Mouse (Mus musculus): ENCODE measurements around the gene Ksr1.

Gene Ksr1

GRCm38 (mm10) chr11:79122556-79122955, 23.7 kb downstream of the Ksr1 start:
- no peak for DNase-seq

DNA sequence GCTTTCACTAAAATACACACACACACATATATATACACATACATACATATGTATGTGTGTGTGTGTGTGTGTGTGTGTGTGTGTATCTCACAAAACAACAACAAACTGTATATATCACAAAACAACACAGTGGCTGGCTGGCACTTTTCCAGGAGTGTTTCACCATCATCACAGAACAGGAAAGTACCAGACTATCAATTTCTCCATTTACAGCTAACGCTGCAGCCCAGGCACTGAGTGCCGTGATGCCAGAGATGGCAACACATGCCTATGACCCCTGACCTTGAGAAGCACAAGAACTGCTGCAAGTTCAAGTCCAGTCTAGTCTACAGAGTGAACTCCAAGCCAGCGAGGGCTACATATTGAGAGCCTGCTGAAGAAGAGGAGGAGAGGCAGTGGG, 26.1 kb downstream of the Ksr1 start:
- no peak for DNase-seq

GRCm38 (mm10) chr11:79118918-79119377, 27.3 kb downstream of the Ksr1 start:
- DNase-seq: no peak

- DNase-seq: no peak
Observed at GRCm38 (mm10) chr11:79116665-79117064, 29.5 kb downstream of the Ksr1 start.

GRCm38 (mm10) chr11:79115659-79116058, 30.5 kb downstream of the Ksr1 start:
- DNase-seq: no peak

DNA sequence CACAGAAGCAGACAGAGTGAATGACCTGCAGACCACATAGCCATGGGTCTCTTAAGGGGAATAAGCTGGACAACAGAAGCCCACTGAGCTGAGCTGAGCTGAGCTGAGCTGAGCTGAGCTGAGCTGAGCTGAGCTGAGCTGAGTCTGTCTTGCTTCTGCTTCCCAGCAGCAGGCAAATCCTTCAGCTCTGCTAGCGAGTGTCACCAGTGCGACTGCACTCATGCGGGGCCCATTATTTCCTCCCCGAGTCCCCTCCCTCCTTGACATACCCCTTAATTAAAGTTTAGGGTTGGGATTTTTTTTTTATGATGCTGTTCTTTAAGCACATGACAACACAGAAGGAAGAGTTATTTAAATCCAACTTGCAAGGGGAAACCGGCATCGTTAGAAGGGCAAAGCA, 32.1 kb downstream of the Ksr1 start:
- DNase-seq: no peak

DNA sequence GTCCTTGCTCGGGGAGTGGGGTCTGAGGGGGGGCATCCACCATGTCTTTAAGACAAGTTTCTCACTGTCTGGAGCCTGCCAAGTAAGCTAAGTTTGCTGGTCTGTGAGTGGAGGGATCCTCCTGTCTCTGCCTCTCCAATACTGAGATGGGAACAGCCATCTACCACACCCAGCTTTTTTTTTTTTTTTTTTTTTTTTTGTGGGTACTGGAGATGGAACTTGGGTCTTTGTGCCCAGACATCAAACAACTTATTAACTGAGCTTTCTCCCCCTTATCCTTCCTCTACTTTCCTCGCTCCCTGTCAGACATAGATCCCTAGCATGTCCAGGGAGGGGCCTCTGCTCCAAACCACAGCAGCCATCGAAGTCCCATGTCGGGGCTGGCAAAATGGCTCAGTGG, 32.8 kb downstream of the Ksr1 start:
- DNase-seq: no peak

GRCm38 (mm10) chr11:79112559-79113302, 33.5 kb downstream of the Ksr1 start:
- peak in 1 of 2 experiments; percentile 26 for DNase-seq

- DNase-seq: no peak
Observed at GRCm38 (mm10) chr11:79111864-79112558, 34.2 kb downstream of the Ksr1 start.

DNA sequence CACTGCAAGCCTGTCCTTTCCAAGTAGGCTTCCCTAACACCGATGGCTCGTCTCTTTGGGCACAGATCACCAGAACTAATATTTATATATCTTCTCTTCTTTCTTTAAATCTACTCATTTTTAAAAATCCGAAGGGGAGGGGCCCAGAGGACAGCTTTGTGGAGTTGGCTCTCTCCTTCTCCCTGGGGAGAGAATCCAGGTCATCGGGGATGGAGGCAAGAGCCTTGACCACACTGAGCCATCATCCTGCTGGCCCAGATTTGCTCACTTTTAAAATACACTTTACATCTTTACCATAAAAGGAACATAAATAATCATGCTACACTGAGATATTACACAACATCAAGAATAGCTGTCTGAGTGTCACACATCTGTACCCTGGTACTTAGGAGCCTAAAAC, 35.8 kb downstream of the Ksr1 start:
- DNase-seq: no peak

GRCm38 (mm10) chr11:79107934-79108333, 38.3 kb downstream of the Ksr1 start:
- no peak for DNase-seq

DNA sequence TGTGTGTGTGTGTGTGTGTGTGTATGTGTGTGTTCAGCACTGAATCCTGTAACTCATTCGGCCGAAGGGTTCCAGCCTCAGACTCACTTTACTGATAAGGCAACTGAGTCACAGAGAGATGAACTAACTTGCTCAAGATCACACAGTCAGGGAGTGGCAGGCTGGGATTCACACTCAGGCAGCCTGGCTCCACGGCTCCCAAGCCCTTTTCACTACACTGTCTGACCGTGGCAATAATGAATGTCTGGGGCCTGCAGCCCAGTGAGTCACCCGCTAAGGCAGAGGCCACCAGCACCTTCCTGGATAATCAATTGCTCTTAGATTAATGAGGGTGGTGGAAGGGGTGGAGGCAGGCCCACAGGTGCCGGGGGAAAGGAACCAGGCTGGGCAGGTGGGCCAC, 41.2 kb downstream of the Ksr1 start:
- DNase-seq: no peak

DNA sequence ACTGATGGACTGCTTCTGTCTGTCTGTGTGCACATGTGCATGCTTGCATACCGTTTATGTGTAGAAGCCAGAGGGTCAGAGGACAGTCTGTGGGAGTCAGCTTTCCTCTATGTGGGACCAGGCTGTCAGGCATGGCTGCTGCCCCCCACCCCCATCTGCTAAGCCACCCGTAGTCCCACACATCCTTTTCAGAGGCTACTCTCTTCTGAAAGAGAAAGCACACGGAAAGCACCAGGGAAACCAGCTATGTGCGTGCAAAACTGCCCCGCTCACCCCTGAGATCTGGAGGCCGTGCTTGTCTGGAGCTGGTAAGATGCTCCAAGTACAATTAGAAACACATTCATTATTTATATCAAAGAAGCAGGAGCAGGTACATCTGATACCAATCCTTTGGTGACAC, 41.7 kb downstream of the Ksr1 start:
- DNase-seq: no peak

DNA sequence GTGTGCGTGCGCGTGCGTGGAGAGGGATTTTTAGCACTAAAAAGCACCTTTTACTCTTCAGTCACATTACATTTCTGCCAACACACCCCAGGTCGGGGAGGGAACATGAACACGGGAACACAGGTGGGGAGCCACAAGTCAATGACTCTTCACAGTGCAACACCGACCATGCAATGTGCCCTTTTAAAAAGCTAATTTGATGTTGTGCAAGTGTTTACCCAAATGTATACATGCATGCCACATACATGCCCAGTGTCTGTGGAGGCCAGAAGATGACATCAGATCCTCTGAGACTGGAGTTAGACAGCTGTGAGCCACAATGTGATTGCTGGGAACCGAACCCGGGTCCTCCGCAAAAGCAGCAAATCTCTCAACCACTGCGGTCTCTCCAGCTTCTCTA, 42.1 kb downstream of the Ksr1 start:
- DNase-seq: no peak

DNA sequence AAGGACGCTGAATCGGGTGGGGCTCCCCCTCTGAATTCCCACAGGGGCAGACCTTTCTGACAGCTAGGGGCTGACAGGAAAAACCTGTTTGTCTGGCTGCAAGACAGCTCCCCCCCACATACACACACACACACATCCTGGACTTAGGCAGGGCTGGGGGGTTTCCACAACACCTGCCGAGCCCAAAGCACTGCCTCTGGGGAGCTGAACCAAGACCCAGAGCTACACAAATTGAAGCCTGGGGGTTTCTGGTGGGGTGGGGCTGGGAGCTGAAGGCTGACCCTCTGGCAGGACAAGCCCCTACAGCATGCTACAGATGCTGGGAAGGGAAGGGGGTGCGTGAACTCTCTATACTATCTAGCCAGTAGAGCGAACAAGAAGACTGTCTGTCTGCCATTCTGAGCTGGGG, 42.7 kb downstream of the Ksr1 start:
- no peak for DNase-seq

GRCm38 (mm10) chr11:79102280-79102679, 43.9 kb downstream of the Ksr1 start:
- DNase-seq: no peak

DNA sequence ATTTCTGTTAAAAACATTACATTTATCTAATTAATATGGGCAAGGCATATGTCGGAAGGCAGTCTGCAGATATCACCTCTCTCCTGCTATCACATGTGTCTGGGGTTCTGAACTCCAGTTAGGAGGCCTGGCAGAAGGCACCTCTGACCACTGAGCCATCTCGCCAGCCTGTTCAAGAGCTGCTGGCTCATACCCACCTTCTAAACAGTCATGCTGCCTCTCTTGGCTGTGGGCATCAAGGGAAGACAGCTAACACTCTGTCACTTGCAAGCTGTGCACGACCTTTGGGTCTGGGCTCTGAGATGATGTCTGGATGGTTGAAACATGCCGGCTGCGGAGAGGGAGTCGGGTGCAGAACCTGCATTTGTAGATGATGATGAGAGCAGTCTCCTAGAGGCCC, 44.6 kb downstream of the Ksr1 start:
- DNase-seq: no peak

DNA sequence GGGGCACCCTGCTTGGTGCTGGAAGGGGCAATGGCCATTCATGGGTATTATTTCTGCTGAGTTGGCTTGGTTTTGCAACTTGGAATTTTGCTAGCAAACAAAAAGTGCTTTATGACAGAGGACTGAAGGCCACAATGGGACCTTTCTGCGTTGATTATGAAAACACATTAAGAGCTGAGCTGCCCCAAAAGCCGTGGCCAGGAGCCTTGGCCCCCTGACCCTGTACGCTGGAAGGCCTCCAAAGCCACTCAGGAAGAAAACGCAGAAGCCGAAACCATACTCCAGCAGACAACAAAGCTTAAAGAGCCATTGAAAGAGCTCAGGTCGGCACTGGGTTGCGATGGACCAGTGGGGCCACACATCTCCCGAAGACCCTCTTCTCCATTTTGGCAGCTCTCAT, 47.2 kb downstream of the Ksr1 start:
- DNase-seq: peak; percentile 57 to 65

DNA sequence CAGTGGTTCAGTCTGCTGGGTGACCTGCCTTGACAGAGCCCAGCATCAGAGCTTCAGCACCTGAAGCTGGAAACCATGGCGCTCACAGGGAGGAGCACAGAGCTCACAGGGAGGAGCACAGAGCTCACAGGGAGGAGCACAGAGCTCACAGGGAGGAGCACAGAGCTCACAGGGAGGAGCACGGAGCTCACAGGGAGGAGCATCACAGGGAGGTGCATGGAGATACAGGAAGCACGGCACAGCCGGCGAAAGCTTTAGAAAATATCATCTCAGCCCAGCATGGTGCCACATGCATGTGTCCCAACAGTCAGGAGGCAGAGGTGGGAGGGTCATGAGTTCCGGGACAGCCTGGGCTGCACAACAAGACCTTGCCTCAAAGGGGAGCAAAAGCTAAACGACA, 48.5 kb downstream of the Ksr1 start:
- DNase-seq: no peak

GRCm38 (mm10) chr11:79096673-79097072, 49.5 kb downstream of the Ksr1 start:
- DNase-seq: no peak

GRCm38 (mm10) chr11:79095713-79096112, 50.5 kb downstream of the Ksr1 start:
- DNase-seq: no peak

DNA sequence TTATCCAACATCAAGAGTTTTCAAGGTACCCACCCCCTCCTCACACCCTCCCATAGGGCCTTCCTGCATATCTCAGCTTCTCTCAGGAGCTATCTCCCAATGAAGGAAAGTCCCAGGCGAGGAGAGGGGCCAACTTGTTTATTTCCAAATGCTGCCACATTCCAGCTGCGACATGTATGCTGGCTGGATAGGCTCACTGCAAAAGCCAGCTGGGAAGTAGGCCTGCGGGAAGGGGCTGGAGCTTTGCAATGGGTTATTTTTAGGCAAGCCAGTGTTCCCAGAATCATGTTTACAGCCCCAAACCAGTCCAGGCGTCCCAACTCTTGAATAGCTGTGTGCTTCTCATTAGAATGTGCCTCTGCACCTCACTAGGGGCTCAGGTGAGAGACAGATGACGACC, 51.5 kb downstream of the Ksr1 start:
- DNase-seq: peak; percentile 44 to 67

DNA sequence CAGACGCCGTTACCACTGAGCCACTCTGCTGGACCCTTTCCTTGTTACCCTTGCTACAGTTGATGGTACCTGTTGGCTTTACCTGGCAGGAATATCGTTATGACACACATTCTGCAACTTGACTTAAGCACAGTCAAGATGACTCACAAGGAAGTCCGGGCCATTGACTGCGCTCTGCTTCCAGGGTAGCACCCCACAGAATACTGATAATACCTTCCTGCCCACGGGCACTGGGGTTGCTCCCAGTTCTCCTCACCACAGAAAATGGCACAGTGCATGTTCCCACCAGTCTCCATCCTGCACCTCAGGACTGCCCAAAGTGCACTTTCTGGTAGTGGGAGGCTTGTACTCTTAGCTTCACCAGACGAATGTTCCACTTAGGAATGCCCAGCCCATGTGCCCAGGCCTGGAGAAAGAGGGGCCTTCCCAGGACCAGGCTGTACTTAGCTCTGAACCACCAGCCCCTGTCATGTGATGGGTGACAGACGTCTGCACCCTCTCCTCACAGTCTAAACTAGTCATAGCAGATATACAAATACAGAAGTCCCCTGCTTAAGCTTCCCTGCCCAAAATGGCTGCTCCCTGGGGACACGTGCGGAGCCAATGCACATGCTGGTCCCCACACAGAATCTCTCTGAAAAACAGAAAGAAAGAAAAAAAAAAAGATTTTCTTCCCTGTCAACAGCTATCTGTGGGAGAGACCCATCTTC, 52.1 kb downstream of the Ksr1 start:
- no peak for DNase-seq

DNA sequence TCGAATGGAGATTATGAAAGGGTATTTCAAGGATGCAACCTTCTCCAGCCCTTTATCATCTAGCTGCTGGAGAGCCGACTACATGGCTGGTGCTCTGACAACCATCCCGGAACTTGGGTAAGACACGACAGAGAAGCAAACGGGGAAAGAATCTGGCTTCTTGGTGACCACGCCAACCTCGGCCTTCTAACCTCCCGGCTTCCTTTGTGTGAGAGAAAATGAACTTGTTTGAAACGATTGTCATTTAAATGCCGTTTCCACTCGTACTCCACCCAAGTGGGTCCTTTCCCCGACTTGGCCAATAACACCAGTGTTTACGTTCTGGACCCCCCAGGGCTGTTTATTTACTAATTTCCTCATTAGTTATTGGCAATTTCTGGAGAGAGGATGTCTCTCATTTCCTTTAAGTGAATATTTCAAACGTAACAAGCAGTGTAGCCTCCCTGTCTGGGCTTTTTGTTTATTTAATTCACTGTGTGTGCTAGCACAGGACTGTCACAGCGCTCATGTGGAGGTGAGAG, 52.8 kb downstream of the Ksr1 start:
- no peak for DNase-seq

Data from kidney, postnatal 36 days (tissue).